ENCODE assay signal across 9 mouse cellular contexts in the genomic region with DNA sequence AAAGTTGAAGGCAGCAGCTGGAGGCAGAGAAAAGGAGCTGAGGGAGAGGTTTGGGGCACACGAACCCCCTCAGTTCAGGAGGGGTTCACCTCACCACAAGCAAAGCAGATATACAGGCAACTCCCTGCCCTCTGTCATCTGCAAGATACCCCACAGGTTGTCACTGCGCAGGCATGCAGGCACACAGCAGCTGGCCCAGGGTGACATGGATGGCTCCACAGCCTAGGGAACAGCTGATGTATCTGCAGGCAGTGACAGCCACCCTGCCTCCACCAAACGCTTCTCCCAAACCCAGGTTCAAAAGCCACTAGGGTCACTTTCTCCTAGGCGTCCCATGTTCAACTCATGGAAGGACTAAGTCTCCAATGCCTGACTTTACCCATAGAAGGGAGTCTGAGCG. TPM values are rescaled to one million over a fixed set of nuclear protein-coding genes. Genes with fewer than 3 reads are reported as not detected.
DNase-seq lines count a peak whose midpoint lies in the region; ATAC-seq and TF ChIP-seq lines count a peak whose summit lies in the region.
"Had no signal": no experiment of that assay in that cellular context is flagged by ENCODE, and none has a peak within 500 bp of the region (broad histone marks: within the 10 kb centered on the region; RNA-seq: fewer than 3 reads in every experiment).

No protein-coding gene starts in this region.

- H3K4me1 ChIP-seq in forebrain, embryonic 12.5 days = peaks cover 53% of the 10 kb centered on the region
- no peaks in the 10 kb centered on the region; the same call in 1 of the 2 replicates for H3K4me1 ChIP-seq in forebrain, postnatal 0 days (ENCODE audit: insufficient read depth)
- peaks cover 54% of the 10 kb centered on the region for H3K4me1 ChIP-seq in lung, embryonic 15.5 days
- H3K4me1 ChIP-seq in hindbrain, postnatal 0 days (ENCODE audit: insufficient read depth, low read length) = peaks cover 10% of the 10 kb centered on the region; the same call in 1 of the 2 replicates
- H3K4me1 ChIP-seq in neural tube, embryonic 12.5 days = peaks cover 49% of the 10 kb centered on the region

- no peaks in the 10 kb centered on the region for H3K36me3 ChIP-seq in forebrain, embryonic 12.5 days (replicated peaks)
- no peaks in the 10 kb centered on the region for H3K36me3 ChIP-seq in forebrain, postnatal 0 days (ENCODE audit: insufficient read depth)
- no peaks in the 10 kb centered on the region for H3K36me3 ChIP-seq in lung, embryonic 15.5 days
- H3K36me3 ChIP-seq in hindbrain, postnatal 0 days (ENCODE audit: insufficient read depth, low read length) = no peaks in the 10 kb centered on the region
- H3K36me3 ChIP-seq in neural tube, embryonic 12.5 days = no peaks in the 10 kb centered on the region

- no peak overlapping the region for H3K9ac ChIP-seq in forebrain, embryonic 12.5 days
- H3K9ac ChIP-seq in forebrain, postnatal 0 days = no peak overlapping the region
- H3K9ac ChIP-seq in lung, embryonic 15.5 days = peak overlapping the region; percentile 61
- H3K9ac ChIP-seq in hindbrain, postnatal 0 days (replicated peaks; ENCODE audit: low read length) = peak overlapping the region; percentile 37; the same call in 1 of the 2 replicates
- no peak overlapping the region for H3K9ac ChIP-seq in neural tube, embryonic 12.5 days

- WGBS in forebrain, embryonic 12.5 days = 56% methylated on average over 5 of the region's 5 CpGs
- 69% methylated on average over 5 of the region's 5 CpGs for WGBS in forebrain, postnatal 0 days
- 55% methylated on average over 5 of the region's 5 CpGs for WGBS in lung, embryonic 15.5 days
- WGBS in hindbrain, postnatal 0 days = 52% methylated on average over 5 of the region's 5 CpGs
- WGBS in neural tube, embryonic 12.5 days = 58% methylated on average over 5 of the region's 5 CpGs

- peak overlapping the region; percentile 99 for H3K4me2 ChIP-seq in forebrain, embryonic 12.5 days
- no peak overlapping the region for H3K4me2 ChIP-seq in forebrain, postnatal 0 days (ENCODE audit: low read depth)
- peak overlapping the region; percentile 98 for H3K4me2 ChIP-seq in lung, embryonic 15.5 days
- peak overlapping the region; percentile 99 for H3K4me2 ChIP-seq in hindbrain, postnatal 0 days (ENCODE audit: low read depth, low read length)
- peak overlapping the region; percentile 99 for H3K4me2 ChIP-seq in neural tube, embryonic 12.5 days (replicated peaks)

- DNase-seq in forebrain, postnatal 0 days = no peak
- no peak for DNase-seq in lung, postnatal 4 days
- DNase-seq in hindbrain, postnatal 0 days (ENCODE audit: low spot score) = no peak
- DNase-seq in cerebellum, adult 9-11 months = no peak

- H3K27ac ChIP-seq in forebrain, embryonic 12.5 days = no peak overlapping the region
- no peak overlapping the region for H3K27ac ChIP-seq in forebrain, postnatal 0 days (ENCODE audit: low read depth, low read length)
- no peak overlapping the region for H3K27ac ChIP-seq in lung, embryonic 15.5 days
- no peak overlapping the region for H3K27ac ChIP-seq in hindbrain, postnatal 0 days
- no peak overlapping the region for H3K27ac ChIP-seq in neural tube, embryonic 12.5 days

- H3K9me3 ChIP-seq in forebrain, embryonic 12.5 days = no peaks in the 10 kb centered on the region
- H3K9me3 ChIP-seq in forebrain, postnatal 0 days (ENCODE audit: low read length) = no peaks in the 10 kb centered on the region
- no peaks in the 10 kb centered on the region for H3K9me3 ChIP-seq in lung, embryonic 15.5 days
- no peaks in the 10 kb centered on the region for H3K9me3 ChIP-seq in hindbrain, postnatal 0 days (ENCODE audit: low read length)
- no peaks in the 10 kb centered on the region for H3K9me3 ChIP-seq in neural tube, embryonic 12.5 days

- H3K4me3 ChIP-seq in forebrain, embryonic 12.5 days (replicated peaks) = peak overlapping the region; percentile 60
- no peak overlapping the region for H3K4me3 ChIP-seq in forebrain, postnatal 0 days (ENCODE audit: low read depth, low read length)
- peak overlapping the region; percentile 77 for H3K4me3 ChIP-seq in lung, embryonic 15.5 days
- peak overlapping the region; percentile 58; the same call in 1 of the 2 replicates for H3K4me3 ChIP-seq in hindbrain, postnatal 0 days (ENCODE audit: low read length)
- H3K4me3 ChIP-seq in neural tube, embryonic 12.5 days = peak overlapping the region; percentile 50; the same call in 1 of the 2 replicates

- no peak for TF ChIP-seq CTCF in forebrain, postnatal 0 days (IDR thresholded peaks at IDR 0.05; ENCODE audit: low read depth)
- TF ChIP-seq CTCF in hindbrain, postnatal 0 days (IDR thresholded peaks at IDR 0.05; ENCODE audit: low read depth) = no peak

- peaks cover 41% of the 10 kb centered on the region for H3K27me3 ChIP-seq in forebrain, embryonic 12.5 days
- peaks cover 7% of the 10 kb centered on the region; the same call in 1 of the 2 replicates for H3K27me3 ChIP-seq in forebrain, postnatal 0 days (ENCODE audit: insufficient read depth, low read length)
- peaks cover 13% of the 10 kb centered on the region; the same call in 1 of the 2 replicates for H3K27me3 ChIP-seq in lung, embryonic 15.5 days
- H3K27me3 ChIP-seq in hindbrain, postnatal 0 days (ENCODE audit: insufficient read depth, low read length) = peaks cover 23% of the 10 kb centered on the region; the same call in 1 of the 2 replicates
- peaks cover 92% of the 10 kb centered on the region for H3K27me3 ChIP-seq in neural tube, embryonic 12.5 days (replicated peaks)

- ATAC-seq in forebrain, embryonic 12.5 days (ENCODE audit: low FRiP score) = no peak
- ATAC-seq in forebrain, postnatal 0 days = no peak
- ATAC-seq in lung, embryonic 15.5 days (ENCODE audit: borderline replicate concordance, extremely low read depth, low FRiP score, low TSS enrichment) = no peak
- no peak for ATAC-seq in hindbrain, postnatal 0 days
- no peak for ATAC-seq in neural tube, embryonic 12.5 days (ENCODE audit: low FRiP score, low read depth)
- ATAC-seq in megakaryocyte progenitor cell, adult 5-6 weeks (replicated peaks; ENCODE audit: poor library complexity) = no peak

RNA-seq across cellular contexts. Expression of gene Atoh8, which starts 2.5 kb away (rescaled TPM):
- 6.5 and 7.5 TPM in 2 replicates for polyA plus RNA-seq in forebrain, embryonic 12.5 days (2016; fragmentation: Nextera tagmentation; extraction: Ambion mirVana)
- 2.6 and 6.9 TPM in 2 replicates for total RNA-seq in forebrain, postnatal 0 days (2014; rRNA removed)
- 3.9 TPM in 2 replicates for polyA plus RNA-seq in forebrain, postnatal 0 days (2015; fragmentation: Nextera tagmentation; extraction: Ambion mirVana)
- 25.4 and 27.8 TPM in 2 replicates for polyA plus RNA-seq in lung, embryonic 15.5 days (2015; fragmentation: Nextera tagmentation; extraction: Ambion mirVana)
- 6.5 and 8.1 TPM in 2 replicates for total RNA-seq in hindbrain, postnatal 0 days (2014; rRNA removed)
- 3.8 and 5.2 TPM in 2 replicates for polyA plus RNA-seq in hindbrain, postnatal 0 days (2015; fragmentation: Nextera tagmentation; extraction: Ambion mirVana)
- 7.3 and 8.4 TPM in 2 replicates for polyA plus RNA-seq in neural tube, embryonic 12.5 days (2016; fragmentation: Nextera tagmentation; extraction: Ambion mirVana)
- not detected in 2 replicates for total RNA-seq in megakaryocyte progenitor cell, adult 5-6 weeks (2015)
- not detected in 2 replicates for total RNA-seq in megakaryocyte progenitor cell, adult 5-6 weeks (2017)
- total RNA-seq: hematopoietic stem cell, adult 5-6 weeks had no signal

Comparison
In these comparisons a context has a peak if more than half of its experiments do, and no peak if none do; other contexts are left out.
1. H3K9ac ChIP-seq: peak in lung, embryonic 15.5 days (single experiment) and hindbrain, postnatal 0 days (single experiment); none in forebrain, embryonic 12.5 days (single experiment), forebrain, postnatal 0 days (single experiment) and neural tube, embryonic 12.5 days (single experiment).